Mouse (Mus musculus) neural tube, embryonic 11.5 days (tissue): Measurements from ENCODE around the gene Baiap2l2. TPM values are rescaled to one million over a fixed set of nuclear protein-coding genes. Genes with fewer than 3 reads are reported as not detected.

Source experiments
- ATAC-seq: fragments of 200-750 bp; cut with Nextera tagmentation; 2 replicates; pipeline ENCODE4 v1.8.0; 2017; ENCODE audit warnings: moderate number of reproducible peaks, mild to moderate bottlenecking, moderate TSS enrichment, moderate library complexity; ENCODE audit not compliant: insufficient read depth, low FRiP score, low TSS enrichment
- DNase-seq: peaks from one replicate; pipeline ENCODE4 v3.0.0-alpha.2; 2015; ENCODE audit warnings: low spot score
- H3K27ac ChIP-seq: fragments of 300-500 bp; sonication (generic); 2 replicates; pipeline ENCODE4 v1.5.1; 2014; ENCODE audit warnings: low read depth, mild to moderate bottlenecking, low read length
- H3K27me3 ChIP-seq: fragments of 300-500 bp; sonication (generic); 2 replicates; pipeline ENCODE4 v1.6.1; 2014; ENCODE audit warnings: mild to moderate bottlenecking, low read length, mixed read lengths; ENCODE audit not compliant: control insufficient read depth, insufficient read depth
- H3K36me3 ChIP-seq: fragments of 300-500 bp; sonication (generic); 2 replicates; pipeline ENCODE4 v1.6.1; 2014; ENCODE audit warnings: mild to moderate bottlenecking, low read length, moderate library complexity, mixed read lengths; ENCODE audit not compliant: control insufficient read depth, insufficient read depth
- H3K4me1 ChIP-seq: fragments of 300-500 bp; sonication (generic); 2 replicates; pipeline ENCODE4 v1.6.1; 2014; ENCODE audit warnings: low read length, mixed read lengths; ENCODE audit not compliant: control insufficient read depth, insufficient read depth
- H3K4me2 ChIP-seq: fragments of 300-500 bp; sonication (generic); 2 replicates; pipeline ENCODE4 v1.6.1; 2014; ENCODE audit warnings: low read depth, mild to moderate bottlenecking, moderate library complexity
- H3K4me3 ChIP-seq: fragments of 300-500 bp; sonication (generic); 2 replicates; pipeline ENCODE4 v1.5.1; 2014; ENCODE audit warnings: low read depth, low read length
- H3K9ac ChIP-seq: fragments of 300-500 bp; sonication (generic); 2 replicates; pipeline ENCODE4 v1.6.1; 2014; ENCODE audit warnings: mild to moderate bottlenecking, low read length
- H3K9me3 ChIP-seq: fragments of 300-500 bp; sonication (generic); 2 replicates; pipeline ENCODE4 v1.6.1; 2016; ENCODE audit warnings: low read length; ENCODE audit not compliant: control insufficient read depth
- WGBS: fragments of 180-500 bp; shearing (Covaris S2); extraction: QIAGEN DNeasy Blood & Tissue Kit; methylation state at CpG from one replicate; pipeline ENCODE4 v1.1.7; 2014; 5-methylcytosine and 5-hydroxymethylcytosine counted together
- polyA plus RNA-seq: library from polyadenylated mRNA; unstranded; fragments of >200 nt; fragmentation: Nextera tagmentation; extraction: Ambion mirVana; gene quantifications from 2 replicates; pipeline ENCODE4 v1.2.1, GENCODE M21; 2014

Gene Baiap2l2
- polyA plus RNA-seq, 1 experiment from 2014 or later, result 1.9 TPM

- Histone ChIP-seq H3K36me3 (no peaks in the 10 kb centered on the region), H3K27ac (no peak overlapping the region), H3K27me3 (no peaks in the 10 kb centered on the region), H3K9ac (no peak overlapping the region), H3K9me3 (no peaks in the 10 kb centered on the region), H3K4me1 (no peaks in the 10 kb centered on the region), H3K4me2 (no peak overlapping the region), H3K4me3 (no peak overlapping the region)
- DNase-seq, result no peak
- ATAC-seq, result no peak
- 83% methylated on average over 3 of the region's 3 CpGs for WGBS
These were observed 3.0 kb upstream of the Baiap2l2 start for GRCm38 (mm10) chr15:79288387-79288786.

- Histone ChIP-seq H3K9ac (no peak overlapping the region), H3K4me3 (no peak overlapping the region), H3K27ac (no peak overlapping the region), H3K9me3 (no peaks in the 10 kb centered on the region), H3K4me1 (no peaks in the 10 kb centered on the region), H3K27me3 (no peaks in the 10 kb centered on the region), H3K36me3 (no peaks in the 10 kb centered on the region), H3K4me2 (no peak overlapping the region)
- DNase-seq (no peak), ATAC-seq (no peak)
- WGBS, result 83% methylated on average over 7 of the region's 7 CpGs
These were observed 1.8 kb upstream of the Baiap2l2 start for GRCm38 (mm10) chr15:79287091-79287490.

- no peak for ATAC-seq
These were observed 804 bp upstream of the Baiap2l2 start for GRCm38 (mm10) chr15:79286141-79286540.

GRCm38 (mm10) chr15:79283371-79283770 is 2.0 kb downstream of the Baiap2l2 start:
- H3K27ac ChIP-seq, result no peak overlapping the region
- H3K9ac ChIP-seq, result no peak overlapping the region
- no peaks in the 10 kb centered on the region for H3K4me1 ChIP-seq
- H3K4me3 ChIP-seq, result no peak overlapping the region
- no peak for ATAC-seq
- H3K4me2 ChIP-seq, result no peak overlapping the region
- no peak for DNase-seq
- H3K27me3 ChIP-seq, result no peaks in the 10 kb centered on the region
- H3K9me3 ChIP-seq, result no peaks in the 10 kb centered on the region
- WGBS, result 89% methylated on average over 4 of the region's 4 CpGs
- H3K36me3 ChIP-seq, result no peaks in the 10 kb centered on the region

More at GRCm38 (mm10) chr15:79286141-79286540, 804 bp upstream of the Baiap2l2 start:
- 90% methylated on average over 7 of the region's 7 CpGs for WGBS
- no peaks in the 10 kb centered on the region for H3K9me3 ChIP-seq
- no peak for DNase-seq
- H3K27me3 ChIP-seq, result no peaks in the 10 kb centered on the region
- no peaks in the 10 kb centered on the region for H3K4me1 ChIP-seq
- no peak overlapping the region for H3K27ac ChIP-seq
- no peaks in the 10 kb centered on the region for H3K36me3 ChIP-seq
- no peak overlapping the region for H3K4me3 ChIP-seq
- no peak overlapping the region for H3K4me2 ChIP-seq
- H3K9ac ChIP-seq, result no peak overlapping the region

GRCm38 (mm10) chr15:79282434-79282833 is 2.9 kb downstream of the Baiap2l2 start:
- ATAC-seq (no peak), DNase-seq (no peak)
- Histone ChIP-seq H3K4me3 (no peak overlapping the region), H3K4me1 (no peaks in the 10 kb centered on the region), H3K27me3 (no peaks in the 10 kb centered on the region), H3K36me3 (no peaks in the 10 kb centered on the region), H3K27ac (no peak overlapping the region), H3K9ac (no peak overlapping the region), H3K4me2 (no peak overlapping the region), H3K9me3 (no peaks in the 10 kb centered on the region)
- 81% methylated on average over 5 of the region's 5 CpGs for WGBS

- ATAC-seq, result no peak
- 96% methylated on average over 1 of the region's 1 CpGs for WGBS
- no peak for DNase-seq
These were observed 3.9 kb downstream of the Baiap2l2 start for GRCm38 (mm10) chr15:79281389-79281788.

GRCm38 (mm10) chr15:79280850-79281249 is 4.5 kb downstream of the Baiap2l2 start:
- ATAC-seq (no peak), DNase-seq (no peak)
- WGBS, result 65% methylated on average over 5 of the region's 5 CpGs
- no peak overlapping the region for H3K27ac ChIP-seq
- H3K4me2 ChIP-seq, result no peak overlapping the region
- no peaks in the 10 kb centered on the region for H3K27me3 ChIP-seq
- H3K36me3 ChIP-seq, result no peaks in the 10 kb centered on the region
- H3K4me1 ChIP-seq, result no peaks in the 10 kb centered on the region
- H3K9me3 ChIP-seq, result no peaks in the 10 kb centered on the region
- H3K9ac ChIP-seq, result no peak overlapping the region
- H3K4me3 ChIP-seq, result no peak overlapping the region

More at GRCm38 (mm10) chr15:79281389-79281788, 3.9 kb downstream of the Baiap2l2 start:
- Histone ChIP-seq H3K9me3 (no peaks in the 10 kb centered on the region), H3K36me3 (no peaks in the 10 kb centered on the region), H3K4me3 (no peak overlapping the region), H3K27me3 (no peaks in the 10 kb centered on the region), H3K9ac (no peak overlapping the region), H3K4me2 (no peak overlapping the region), H3K4me1 (no peaks in the 10 kb centered on the region), H3K27ac (no peak overlapping the region)

GRCm38 (mm10) chr15:79280209-79280608 is 5.1 kb downstream of the Baiap2l2 start:
- no peaks in the 10 kb centered on the region for H3K36me3 ChIP-seq
- H3K4me2 ChIP-seq, result no peak overlapping the region
- no peaks in the 10 kb centered on the region for H3K27me3 ChIP-seq
- DNase-seq (no peak), ATAC-seq (no peak)
- no peaks in the 10 kb centered on the region for H3K4me1 ChIP-seq
- H3K9me3 ChIP-seq, result no peaks in the 10 kb centered on the region
- no peak overlapping the region for H3K9ac ChIP-seq
- no peak overlapping the region for H3K27ac ChIP-seq
- H3K4me3 ChIP-seq, result no peak overlapping the region
- 21% methylated on average over 6 of the region's 6 CpGs for WGBS

- no peaks in the 10 kb centered on the region for H3K9me3 ChIP-seq
- no peaks in the 10 kb centered on the region for H3K27me3 ChIP-seq
- ATAC-seq, result no peak
- 73% methylated on average over 10 of the region's 10 CpGs for WGBS
- H3K4me1 ChIP-seq, result no peaks in the 10 kb centered on the region
- H3K27ac ChIP-seq, result no peak overlapping the region
- no peak overlapping the region for H3K4me3 ChIP-seq
- H3K9ac ChIP-seq, result no peak overlapping the region
- DNase-seq, result no peak
- H3K4me2 ChIP-seq, result no peak overlapping the region
- no peaks in the 10 kb centered on the region for H3K36me3 ChIP-seq
These were observed 7.6 kb downstream of the Baiap2l2 start for GRCm38 (mm10) chr15:79277728-79278127.
